Mouse (Mus musculus): ENCODE measurements at regions not wholly inside any gene's neighbourhood (a gene's known extent, or its start where the extent isn't known, plus 50 kb on each side); places are given as distances from the start of the nearest gene placed in this dataset.
A peak's percentile ranks its signal among the peaks of the same experiment; 100 is the strongest.

DNA sequence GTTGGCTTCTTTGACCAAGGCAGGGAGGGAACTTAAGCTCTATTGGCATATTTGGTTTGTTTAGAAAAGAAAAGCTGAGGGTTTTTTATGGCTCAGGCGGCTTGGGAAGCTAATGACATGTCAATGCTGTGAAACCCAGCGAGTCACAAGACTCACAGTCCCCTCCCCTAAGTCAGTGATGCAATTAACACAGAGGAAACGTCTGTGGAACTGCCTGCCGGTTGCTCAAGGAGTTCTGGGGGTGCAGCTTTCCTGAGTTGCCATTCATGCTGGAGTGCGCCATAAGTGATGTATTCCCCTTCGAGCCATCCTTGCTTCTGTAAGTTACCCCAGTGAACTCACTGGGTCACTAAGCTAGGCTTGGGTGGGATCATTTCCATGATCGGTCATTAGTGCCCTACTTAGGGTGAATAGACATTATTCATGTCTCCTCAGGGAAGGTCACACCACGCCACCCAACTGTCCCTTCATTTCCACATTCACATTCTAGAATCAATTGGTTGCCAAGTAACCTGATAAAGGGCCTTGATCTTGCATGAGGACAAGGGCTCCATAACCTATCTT lies 72.4 kb upstream of the Hk2 start:
- 65% methylated on average over 8 of the region's 8 CpGs for WGBS
- TF ChIP-seq CTCF (conservative IDR thresholded peaks at IDR 0.05; ENCODE audit: insufficient read depth, insufficient read length, low read depth, low read length), result no peak
- no peak for TF ChIP-seq POLR2A (IDR thresholded peaks at IDR 0.05; ENCODE audit: low read depth, low read length)
- H3K27ac ChIP-seq (ENCODE audit: insufficient read depth, low read depth, low read length), result no peak overlapping the region

DNA sequence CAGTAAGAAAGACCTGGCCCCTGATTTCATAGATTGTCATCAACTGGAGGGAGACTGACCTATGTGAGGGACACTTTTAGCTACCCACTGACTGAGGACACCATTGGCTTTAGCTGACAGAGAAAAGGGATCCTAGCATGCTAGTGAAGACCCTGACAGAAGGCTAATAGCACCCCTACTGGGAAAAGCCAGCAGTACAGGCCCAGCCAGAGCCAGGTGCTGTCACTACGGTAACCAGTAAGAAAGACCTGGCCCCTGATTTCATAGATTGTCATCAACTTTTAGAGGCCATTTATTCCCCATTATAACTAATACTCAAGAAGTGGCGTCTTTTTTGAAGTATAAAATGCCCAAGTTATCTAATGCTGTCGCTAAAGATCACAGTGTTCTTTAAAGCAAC lies 70.2 kb upstream of the Hk2 start:
- Histone ChIP-seq H3K27ac (ENCODE audit: insufficient read depth, low read depth, low read length) (no peak overlapping the region), H3K27me3 (replicated peaks; ENCODE audit: control insufficient read depth, insufficient read depth, low read length) (no peaks in the 10 kb centered on the region), H3K4me3 (ENCODE audit: insufficient read depth, low read depth, low read length) (no peak overlapping the region), H3K4me1 (ENCODE audit: control insufficient read depth, insufficient read depth, low read length) (no peaks in the 10 kb centered on the region), H3K36me3 (ENCODE audit: control insufficient read depth, insufficient read depth, low read length) (no peaks in the 10 kb centered on the region)
- WGBS, result 74% methylated on average over 3 of the region's 3 CpGs
- no peak for TF ChIP-seq POLR2A (IDR thresholded peaks at IDR 0.05; ENCODE audit: low read depth, low read length)
- TF ChIP-seq CTCF (conservative IDR thresholded peaks at IDR 0.05; ENCODE audit: insufficient read depth, insufficient read length, low read depth, low read length), result 0 out of 2 replicates have a peak, but pooled peaks have one; percentile 8
- DNase-seq, result no peak

More for the DNA sequence above, 72.4 kb upstream of the Hk2 start:
- Histone ChIP-seq H3K27me3 (replicated peaks; ENCODE audit: control insufficient read depth, insufficient read depth, low read length) (no peaks in the 10 kb centered on the region), H3K4me3 (ENCODE audit: insufficient read depth, low read depth, low read length) (no peak overlapping the region), H3K36me3 (ENCODE audit: control insufficient read depth, insufficient read depth, low read length) (no peaks in the 10 kb centered on the region), H3K4me1 (ENCODE audit: control insufficient read depth, insufficient read depth, low read length) (no peaks in the 10 kb centered on the region)
- DNase-seq, result no peak

DNA sequence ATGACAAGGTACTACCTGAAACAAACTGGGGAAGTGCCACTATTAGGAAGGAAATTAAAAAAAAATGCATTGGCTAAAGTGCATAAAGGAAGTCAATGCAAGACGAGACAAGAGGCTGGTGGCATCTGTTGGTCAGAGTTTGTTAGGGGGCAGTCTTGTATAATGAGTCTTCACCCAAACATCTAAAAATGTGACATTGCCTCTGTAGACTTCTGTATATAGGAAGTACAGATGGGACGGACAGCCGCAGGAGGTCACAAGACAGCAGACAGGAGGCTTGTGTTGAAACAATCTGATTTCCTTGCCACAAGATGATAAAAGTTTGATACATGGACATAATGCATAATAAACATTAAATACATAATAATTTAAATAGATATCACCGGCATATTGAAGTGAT lies 69.6 kb upstream of the Hk2 start:
- no peak overlapping the region for H3K27ac ChIP-seq (ENCODE audit: insufficient read depth, low read depth, low read length)
- WGBS, result 78% methylated on average over 4 of the region's 4 CpGs
- H3K4me3 ChIP-seq (ENCODE audit: insufficient read depth, low read depth, low read length), result no peak overlapping the region
- TF ChIP-seq CTCF (conservative IDR thresholded peaks at IDR 0.05; ENCODE audit: insufficient read depth, insufficient read length, low read depth, low read length), result no peak
- no peak for TF ChIP-seq POLR2A (IDR thresholded peaks at IDR 0.05; ENCODE audit: low read depth, low read length)
- no peaks in the 10 kb centered on the region for H3K4me1 ChIP-seq (ENCODE audit: control insufficient read depth, insufficient read depth, low read length)
- DNase-seq, result no peak
- H3K27me3 ChIP-seq (replicated peaks; ENCODE audit: control insufficient read depth, insufficient read depth, low read length), result no peaks in the 10 kb centered on the region
- H3K36me3 ChIP-seq (ENCODE audit: control insufficient read depth, insufficient read depth, low read length), result no peaks in the 10 kb centered on the region

DNA sequence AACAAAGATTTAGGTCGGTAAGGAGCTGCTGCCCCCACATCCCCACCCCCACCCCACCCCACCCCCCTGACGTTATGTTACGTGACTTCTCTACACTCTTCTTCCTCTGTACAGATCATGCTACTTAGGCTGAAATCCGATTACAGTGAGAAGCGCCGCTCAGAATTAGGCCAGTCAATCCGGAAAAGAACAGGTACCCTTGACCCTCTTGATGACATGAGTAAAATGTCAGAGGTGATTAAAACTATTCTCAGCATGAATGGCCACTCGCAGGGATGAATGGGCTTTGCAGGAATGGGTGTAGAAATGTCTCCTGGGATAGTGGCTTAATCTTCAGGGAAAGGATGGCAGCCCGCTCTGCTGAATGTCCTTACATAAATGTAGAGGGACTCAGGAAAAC lies 63.0 kb upstream of the Hk2 start:
- Histone ChIP-seq H3K36me3 (ENCODE audit: control insufficient read depth, insufficient read depth, low read length) (no peaks in the 10 kb centered on the region), H3K27ac (ENCODE audit: insufficient read depth, low read depth, low read length) (no peak overlapping the region), H3K27me3 (replicated peaks; ENCODE audit: control insufficient read depth, insufficient read depth, low read length) (no peaks in the 10 kb centered on the region), H3K4me3 (ENCODE audit: insufficient read depth, low read depth, low read length) (no peak overlapping the region), H3K4me1 (ENCODE audit: control insufficient read depth, insufficient read depth, low read length) (no peaks in the 10 kb centered on the region)
- DNase-seq, result no peak
- no peak for TF ChIP-seq POLR2A (IDR thresholded peaks at IDR 0.05; ENCODE audit: low read depth, low read length)
- TF ChIP-seq CTCF (conservative IDR thresholded peaks at IDR 0.05; ENCODE audit: insufficient read depth, insufficient read length, low read depth, low read length), result no peak
- 53% methylated on average over 9 of the region's 9 CpGs for WGBS

DNA sequence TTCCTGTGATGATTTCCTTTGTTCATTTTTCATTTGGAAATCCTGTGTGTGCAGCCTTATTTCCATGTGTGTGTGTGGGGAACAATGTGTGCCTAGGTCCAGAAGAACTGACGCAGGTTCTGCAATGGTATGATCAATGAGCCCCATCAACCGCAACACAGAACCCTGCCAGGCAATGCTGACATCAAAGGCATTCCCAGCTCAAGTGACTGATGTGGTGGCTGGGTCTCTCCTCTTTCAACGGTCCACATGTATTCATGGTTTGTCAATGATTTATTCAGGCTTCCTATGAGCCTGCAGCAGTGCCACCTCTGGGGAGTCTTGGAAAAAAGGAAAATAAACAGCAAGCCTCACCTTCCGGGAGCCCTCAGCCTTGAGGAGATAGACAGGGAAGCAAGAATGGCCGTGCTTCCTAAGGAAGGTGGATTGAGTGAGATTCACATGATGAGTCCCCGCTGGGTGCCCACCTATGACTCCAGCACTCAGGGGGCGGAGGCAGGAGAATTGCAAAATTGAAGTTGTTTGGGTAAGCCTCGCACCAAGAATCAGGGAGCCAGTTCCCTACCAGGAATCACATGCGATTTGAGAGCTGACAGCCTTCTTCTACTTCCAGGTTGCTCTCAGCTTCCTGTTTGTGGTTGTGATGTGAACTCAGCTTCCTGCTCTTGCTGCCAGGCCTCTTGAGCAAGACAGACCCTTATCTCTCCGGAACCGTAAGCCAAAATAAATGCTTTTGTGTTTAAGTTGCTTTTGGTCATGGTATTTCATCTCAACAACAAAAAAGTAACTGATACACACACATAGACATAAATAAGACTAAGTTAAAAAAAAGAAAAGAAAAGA lies 61.2 kb upstream of the Hk2 start:
- Histone ChIP-seq H3K4me1 (ENCODE audit: control insufficient read depth, insufficient read depth, low read length) (no peaks in the 10 kb centered on the region), H3K27ac (ENCODE audit: insufficient read depth, low read depth, low read length) (no peak overlapping the region), H3K4me3 (ENCODE audit: insufficient read depth, low read depth, low read length) (no peak overlapping the region), H3K27me3 (replicated peaks; ENCODE audit: control insufficient read depth, insufficient read depth, low read length) (no peaks in the 10 kb centered on the region), H3K36me3 (ENCODE audit: control insufficient read depth, insufficient read depth, low read length) (no peaks in the 10 kb centered on the region)
- TF ChIP-seq POLR2A (IDR thresholded peaks at IDR 0.05; ENCODE audit: low read depth, low read length), result no peak
- TF ChIP-seq CTCF (conservative IDR thresholded peaks at IDR 0.05; ENCODE audit: insufficient read depth, insufficient read length, low read depth, low read length), result no peak
- 55% methylated on average over 11 of the region's 11 CpGs for WGBS
- no peak for DNase-seq

DNA sequence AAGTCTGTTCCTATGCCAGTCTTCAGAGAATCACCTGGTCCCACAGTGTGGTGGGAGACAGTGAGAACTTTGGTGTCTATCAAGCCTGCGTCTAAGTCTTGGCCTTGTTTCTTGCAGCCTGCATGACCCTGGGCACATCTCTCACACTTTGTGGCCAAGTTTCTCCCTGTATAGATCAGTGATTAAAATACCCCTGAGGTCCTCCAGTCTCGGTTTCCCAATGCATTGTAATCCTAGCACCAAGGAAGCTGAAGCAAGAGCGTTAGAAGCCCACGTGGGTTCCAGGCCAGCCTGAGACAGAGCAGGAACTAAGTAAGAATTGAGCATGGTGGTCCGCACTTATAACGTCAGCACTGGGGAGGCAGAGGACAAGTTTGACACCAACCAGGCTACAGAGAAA lies 59.6 kb upstream of the Hk2 start:
- TF ChIP-seq POLR2A (IDR thresholded peaks at IDR 0.05; ENCODE audit: low read depth, low read length), result no peak
- no peak for TF ChIP-seq CTCF (conservative IDR thresholded peaks at IDR 0.05; ENCODE audit: insufficient read depth, insufficient read length, low read depth, low read length)
- H3K27ac ChIP-seq (ENCODE audit: insufficient read depth, low read depth, low read length), result no peak overlapping the region
- H3K4me3 ChIP-seq (ENCODE audit: insufficient read depth, low read depth, low read length), result no peak overlapping the region
- H3K36me3 ChIP-seq (ENCODE audit: control insufficient read depth, insufficient read depth, low read length), result no peaks in the 10 kb centered on the region
- no peaks in the 10 kb centered on the region for H3K4me1 ChIP-seq (ENCODE audit: control insufficient read depth, insufficient read depth, low read length)
- H3K27me3 ChIP-seq (replicated peaks; ENCODE audit: control insufficient read depth, insufficient read depth, low read length), result no peaks in the 10 kb centered on the region
- DNase-seq, result no peak
- 94% methylated on average over 6 of the region's 6 CpGs for WGBS

DNA sequence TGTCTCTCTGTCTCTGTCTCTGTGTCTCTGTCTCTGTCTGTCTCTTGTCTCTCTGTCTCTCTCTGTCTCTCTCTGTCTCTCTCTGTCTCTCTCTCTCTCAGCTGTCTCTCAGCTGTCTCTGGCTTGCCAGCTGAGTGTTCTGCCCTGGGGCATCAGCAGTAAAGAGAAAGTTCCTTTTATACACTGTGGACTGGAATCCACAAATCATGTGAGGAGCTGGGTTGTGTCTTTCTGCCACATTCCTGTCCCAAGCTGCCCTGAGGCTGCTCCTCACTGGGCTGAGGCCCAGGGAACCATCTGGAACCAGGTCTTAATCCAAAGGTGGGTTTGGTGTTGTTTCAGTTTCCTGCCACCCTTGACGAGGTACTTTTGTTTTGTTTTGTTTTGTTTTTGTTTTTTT lies 57.0 kb upstream of the Hk2 start:
- H3K4me1 ChIP-seq (ENCODE audit: control insufficient read depth, insufficient read depth, low read length), result no peaks in the 10 kb centered on the region
- no peaks in the 10 kb centered on the region for H3K27me3 ChIP-seq (replicated peaks; ENCODE audit: control insufficient read depth, insufficient read depth, low read length)
- DNase-seq, result no peak
- H3K36me3 ChIP-seq (ENCODE audit: control insufficient read depth, insufficient read depth, low read length), result no peaks in the 10 kb centered on the region
- no peak overlapping the region for H3K4me3 ChIP-seq (ENCODE audit: insufficient read depth, low read depth, low read length)
- no peak overlapping the region for H3K27ac ChIP-seq (ENCODE audit: insufficient read depth, low read depth, low read length)
- WGBS, result 21% methylated on average over 1 of the region's 1 CpGs
- TF ChIP-seq CTCF (conservative IDR thresholded peaks at IDR 0.05; ENCODE audit: insufficient read depth, insufficient read length, low read depth, low read length), result no peak
- no peak for TF ChIP-seq POLR2A (IDR thresholded peaks at IDR 0.05; ENCODE audit: low read depth, low read length)

All from kidney, adult 2 months (tissue).